ENCODE assay signal across 9 mouse cellular contexts in genomic region chr7:81932521-81933045, GRCm38 (mm10). TPM values are rescaled to one million over a fixed set of nuclear protein-coding genes. Genes with fewer than 3 reads are reported as not detected.
DNase-seq lines count a peak whose midpoint lies in the region; ATAC-seq and TF ChIP-seq lines count a peak whose summit lies in the region.
"Had no signal": no experiment of that assay in that cellular context is flagged by ENCODE, and none has a peak within 500 bp of the region (broad histone marks: within the 10 kb centered on the region; RNA-seq: fewer than 3 reads in every experiment).

No protein-coding gene starts in this region.

- no peaks in the 10 kb centered on the region for H3K9me3 ChIP-seq in forebrain, embryonic 10.5 days
- no peaks in the 10 kb centered on the region for H3K9me3 ChIP-seq in intestine, embryonic 16.5 days (ENCODE audit: control insufficient read depth, low read length)
- H3K9me3 ChIP-seq in neural tube, embryonic 15.5 days (replicated peaks) = no peaks in the 10 kb centered on the region

- H3K9ac ChIP-seq in intestine, embryonic 16.5 days (ENCODE audit: low read depth, low read length) = peak overlapping the region; percentile 81; the same call in 1 of the 2 replicates
- H3K9ac ChIP-seq in neural tube, embryonic 15.5 days (replicated peaks) = peak overlapping the region; percentile 99

- H3K4me2 ChIP-seq in intestine, embryonic 16.5 days (ENCODE audit: low read depth, low read length) = peak overlapping the region; percentile 85
- peak overlapping the region; percentile 62 for H3K4me2 ChIP-seq in neural tube, embryonic 15.5 days

- no peak for TF ChIP-seq POLR2A in lung, adult 2 months (IDR thresholded peaks at IDR 0.05; ENCODE audit: borderline replicate concordance, extremely low read depth, low read depth, low read length)

- no peak for TF ChIP-seq CTCF in lung, adult 2 months (IDR thresholded peaks at IDR 0.05; ENCODE audit: insufficient read depth, low read length)

- H3K36me3 ChIP-seq in forebrain, embryonic 10.5 days (replicated peaks) = no peaks in the 10 kb centered on the region
- H3K36me3 ChIP-seq in intestine, embryonic 16.5 days (ENCODE audit: control insufficient read depth, insufficient read depth, low read length) = no peaks in the 10 kb centered on the region
- H3K36me3 ChIP-seq in neural tube, embryonic 15.5 days = no peaks in the 10 kb centered on the region

- intact Hi-C loops in left cerebral cortex, postnatal 4 days (cut with DNase I) = loop anchor here (10.0 kb wide), 1 partner anchor 118 kb away; no protein-coding TSS in a partner anchor

- H3K27me3 ChIP-seq in forebrain, embryonic 10.5 days (ENCODE audit: poor library complexity, severe bottlenecking) = peaks cover 34% of the 10 kb centered on the region
- peaks cover 16% of the 10 kb centered on the region; the same call in 1 of the 2 replicates for H3K27me3 ChIP-seq in intestine, embryonic 16.5 days (replicated peaks; ENCODE audit: control insufficient read depth, insufficient read depth, low read length)
- no peaks in the 10 kb centered on the region for H3K27me3 ChIP-seq in neural tube, embryonic 15.5 days (replicated peaks)
- H3K27me3 ChIP-seq: Patski had no signal

- no peak for ATAC-seq in intestine, embryonic 16.5 days
- no peak for ATAC-seq in neural tube, embryonic 15.5 days (ENCODE audit: low FRiP score)

- H3K27ac ChIP-seq in forebrain, embryonic 10.5 days = peak overlapping the region; percentile 98; the same call in 1 of the 2 replicates
- H3K27ac ChIP-seq in intestine, embryonic 16.5 days (ENCODE audit: low read length) = no peak overlapping the region
- H3K27ac ChIP-seq in neural tube, embryonic 15.5 days (replicated peaks) = peak overlapping the region; percentile 97

- peak overlapping the region; percentile 50 for H3K4me3 ChIP-seq in lung, adult 2 months (replicated peaks; ENCODE audit: extremely low read depth, low read depth, low read length)
- H3K4me3 ChIP-seq in forebrain, embryonic 10.5 days = peak overlapping the region; percentile 93
- peak overlapping the region; percentile 53 for H3K4me3 ChIP-seq in intestine, embryonic 16.5 days (ENCODE audit: low read length)
- H3K4me3 ChIP-seq in neural tube, embryonic 15.5 days (replicated peaks) = peak overlapping the region; percentile 93

- WGBS in lung, adult 2 months = 53% methylated on average over 5 of the region's 5 CpGs
- WGBS in forebrain, embryonic 10.5 days = 44% methylated on average over 5 of the region's 5 CpGs
- 37% methylated on average over 5 of the region's 5 CpGs for WGBS in intestine, embryonic 16.5 days
- WGBS in neural tube, embryonic 15.5 days = 32% methylated on average over 5 of the region's 5 CpGs

- no peak for DNase-seq in lung, adult 2 months
- no peak for DNase-seq in lung, postnatal 4 days
- no peak for DNase-seq in forebrain, embryonic 10.5 days (ENCODE audit: extremely low spot score, low spot score)
- no peak for DNase-seq in natural killer cell, adult 2 months (ENCODE audit: low spot score in 2 of 2)
- DNase-seq in left cerebral cortex, postnatal 4 days = no peak
- no peak for DNase-seq in right cerebral cortex, postnatal 25 days

- H3K4me1 ChIP-seq in lung, adult 2 months (ENCODE audit: control insufficient read depth, insufficient read depth, low read length) = peaks cover 6% of the 10 kb centered on the region
- peaks cover 53% of the 10 kb centered on the region for H3K4me1 ChIP-seq in forebrain, embryonic 10.5 days
- H3K4me1 ChIP-seq in intestine, embryonic 16.5 days (ENCODE audit: control insufficient read depth, insufficient read depth, low read length) = 0 out of 2 replicates have a peak, but pooled peaks cover 2% of the 10 kb centered on the region
- H3K4me1 ChIP-seq in neural tube, embryonic 15.5 days = peaks cover 52% of the 10 kb centered on the region

RNA-seq across cellular contexts. Expression of gene Hdgfl3, which starts 1.7 kb away (rescaled TPM):
- 3.5 and 3.6 TPM in 2 replicates for polyA plus RNA-seq in lung, adult 2 months (2012; rRNA removed)
- polyA plus RNA-seq in forebrain, embryonic 10.5 days (2016; fragmentation: Nextera tagmentation; extraction: Ambion mirVana) = 23.5 and 24.7 TPM in 2 replicates
- 6.3 and 6.7 TPM in 2 replicates for polyA plus RNA-seq in intestine, embryonic 16.5 days (2015; fragmentation: Nextera tagmentation; extraction: Ambion mirVana)
- polyA plus RNA-seq in neural tube, embryonic 15.5 days (2015; fragmentation: Nextera tagmentation; extraction: Ambion mirVana) = 50.4 and 57.4 TPM in 2 replicates
- total RNA-seq in left cerebral cortex, postnatal 4 days (2021) = 100 to 1,000 TPM; 124 to 126 TPM

RNA-seq across cellular contexts. Expression of gene Bnc1, which starts 59.5 kb away (rescaled TPM):
- polyA plus RNA-seq in lung, adult 2 months (2012; rRNA removed) = 1.8 and 2.0 TPM in 2 replicates
- 0.54 and 0.76 TPM in 2 replicates for polyA plus RNA-seq in forebrain, embryonic 10.5 days (2016; fragmentation: Nextera tagmentation; extraction: Ambion mirVana)
- polyA plus RNA-seq in intestine, embryonic 16.5 days (2015; fragmentation: Nextera tagmentation; extraction: Ambion mirVana) = 2.1 TPM in 2 replicates
- polyA plus RNA-seq in neural tube, embryonic 15.5 days (2015; fragmentation: Nextera tagmentation; extraction: Ambion mirVana) = 1.7 and 3.1 TPM in 2 replicates
- total RNA-seq in left cerebral cortex, postnatal 4 days (2021) = not detected
